Mouse (Mus musculus) forebrain, embryonic 16.5 days (tissue): ENCODE measurements around the gene Mbd5. TPM values are rescaled to one million over a fixed set of nuclear protein-coding genes. Genes with fewer than 3 reads are reported as not detected.

Experiments used
- ATAC-seq: fragments of 200-750 bp; cut with Nextera tagmentation; 2 replicates; pipeline ENCODE4 v1.8.0; 2017; ENCODE audit warnings: mild to moderate bottlenecking, moderate library complexity
- H3K27ac ChIP-seq: fragments of 300-500 bp; sonication (generic); 2 replicates; pipeline ENCODE4 v1.5.1; 2014; ENCODE audit warnings: low read length, control low read depth
- H3K27me3 ChIP-seq: fragments of 300-500 bp; sonication (generic); replicated peaks from 2 replicates; pipeline ENCODE4 v1.6.1; 2014; ENCODE audit warnings: low read length; ENCODE audit not compliant: control insufficient read depth, insufficient read depth
- H3K36me3 ChIP-seq: fragments of 300-500 bp; sonication (generic); 2 replicates; pipeline ENCODE4 v1.6.1; 2014; ENCODE audit not compliant: control insufficient read depth, insufficient read depth
- H3K4me1 ChIP-seq: fragments of 300-500 bp; sonication (generic); replicated peaks from 2 replicates; pipeline ENCODE4 v1.6.1; 2014; ENCODE audit warnings: low read length; ENCODE audit not compliant: control insufficient read depth, insufficient read depth
- H3K4me2 ChIP-seq: fragments of 300-500 bp; sonication (generic); 2 replicates; pipeline ENCODE4 v1.6.1; 2014; ENCODE audit warnings: mild to moderate bottlenecking, low read length, control low read depth
- H3K4me3 ChIP-seq: fragments of 300-500 bp; sonication (generic); replicated peaks from 2 replicates; pipeline ENCODE4 v1.5.1; 2014; ENCODE audit warnings: mild to moderate bottlenecking, low read length, control low read depth
- H3K9ac ChIP-seq: fragments of 300-500 bp; sonication (generic); replicated peaks from 2 replicates; pipeline ENCODE4 v1.6.1; 2014; ENCODE audit warnings: low read depth, low read length, control low read depth
- H3K9me3 ChIP-seq: fragments of 300-500 bp; sonication (generic); 2 replicates; pipeline ENCODE4 v1.6.1; 2016; ENCODE audit warnings: low read length; ENCODE audit not compliant: control insufficient read depth
- WGBS: fragments of 180-500 bp; shearing (Covaris S2); extraction: QIAGEN DNeasy Blood & Tissue Kit; methylation state at CpG from one replicate; pipeline ENCODE4 v1.1.7; 2014; 5-methylcytosine and 5-hydroxymethylcytosine counted together
- polyA plus RNA-seq: library from polyadenylated mRNA; unstranded; fragments of >200 nt; fragmentation: Nextera tagmentation; extraction: Ambion mirVana; gene quantifications from 2 replicates; pipeline ENCODE4 v1.2.1, GENCODE M21; 2015

Mbd5 gene
- 36.8 and 40.1 TPM in 2 replicates for polyA plus RNA-seq

DNA sequence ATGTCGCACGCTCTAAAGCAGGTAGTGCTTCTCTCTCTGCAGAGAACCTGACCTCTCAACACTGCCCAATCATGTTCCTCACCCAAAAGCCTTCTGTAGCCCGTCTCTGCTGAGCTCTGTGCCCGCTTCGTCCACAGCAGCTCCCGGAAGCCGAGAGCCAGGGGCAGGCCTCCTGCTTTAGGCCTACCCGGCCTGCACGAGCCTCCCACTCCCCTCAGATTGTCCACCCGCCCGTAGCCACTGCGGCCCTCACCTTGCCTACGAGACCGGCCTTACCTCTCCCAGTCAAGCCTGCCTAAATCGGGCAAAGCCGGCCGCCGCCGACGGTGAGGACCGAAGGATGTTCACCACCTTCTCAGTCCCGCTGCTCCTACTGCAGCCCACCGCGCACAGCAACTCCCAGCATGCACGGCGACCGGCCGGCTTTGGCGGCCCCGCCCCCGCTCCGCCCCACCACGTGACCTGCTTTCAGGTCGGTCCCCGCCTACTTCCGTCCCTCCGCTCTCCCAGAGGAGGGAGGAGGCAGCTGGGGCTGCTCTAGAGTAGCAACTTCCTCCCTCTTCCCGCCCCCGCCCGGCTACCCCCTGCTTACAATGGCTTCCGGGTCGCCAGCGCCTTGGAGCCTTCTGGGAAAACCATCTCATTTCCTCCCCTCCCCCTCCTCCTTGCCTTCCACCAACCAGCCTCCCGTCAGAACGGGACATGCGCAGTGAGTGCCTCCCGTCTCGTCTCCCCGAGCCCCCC, at the start of gene Mbd5:
Gene Mbd5 (plus strand): TSS at position 668 of the 744 bp plus-strand sequence.
- WGBS, result under 1% methylated on average over 41 of the region's 49 CpGs
- Histone ChIP-seq H3K4me1 (peaks cover 13% of the 10 kb centered on the region), H3K9ac (peak within 1 kb of the TSS; percentile 88), H3K4me3 (peak within 1 kb of the TSS; percentile 62), H3K4me2 (peak within 1 kb of the TSS; percentile 95), H3K27me3 (no peaks in the 10 kb centered on the region), H3K9me3 (no peaks in the 10 kb centered on the region), H3K27ac (peak within 1 kb of the TSS; percentile 95), H3K36me3 (no peaks in the 10 kb centered on the region)
- ATAC-seq, result peak; percentile 98

DNA sequence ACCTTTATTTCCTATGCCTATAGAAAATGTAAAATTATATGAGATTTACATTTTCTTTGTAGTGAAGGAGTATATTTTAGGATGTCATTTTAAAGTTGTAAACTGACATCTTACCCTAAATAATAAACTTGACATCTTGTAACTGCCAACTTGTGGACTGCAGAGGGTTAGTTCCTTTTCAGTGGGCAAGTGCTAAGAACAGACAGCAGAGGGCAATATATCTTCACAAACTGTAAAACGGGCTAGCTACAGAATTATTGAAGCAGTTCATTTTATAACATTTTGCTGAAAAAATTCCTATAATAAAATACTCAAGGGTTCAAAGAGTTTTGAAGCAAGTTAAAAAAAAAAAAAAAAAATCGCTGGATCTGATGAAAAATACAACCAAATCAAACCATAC, 40.4 kb upstream of the Mbd5 start:
- Histone ChIP-seq H3K4me1 (no peaks in the 10 kb centered on the region), H3K4me3 (no peak overlapping the region), H3K9ac (no peak overlapping the region), H3K9me3 (no peaks in the 10 kb centered on the region), H3K36me3 (peaks cover 11% of the 10 kb centered on the region), H3K4me2 (no peak overlapping the region), H3K27ac (no peak overlapping the region), H3K27me3 (no peaks in the 10 kb centered on the region)
- no peak for ATAC-seq
- 54% methylated on average over 2 of the region's 2 CpGs for WGBS

DNA sequence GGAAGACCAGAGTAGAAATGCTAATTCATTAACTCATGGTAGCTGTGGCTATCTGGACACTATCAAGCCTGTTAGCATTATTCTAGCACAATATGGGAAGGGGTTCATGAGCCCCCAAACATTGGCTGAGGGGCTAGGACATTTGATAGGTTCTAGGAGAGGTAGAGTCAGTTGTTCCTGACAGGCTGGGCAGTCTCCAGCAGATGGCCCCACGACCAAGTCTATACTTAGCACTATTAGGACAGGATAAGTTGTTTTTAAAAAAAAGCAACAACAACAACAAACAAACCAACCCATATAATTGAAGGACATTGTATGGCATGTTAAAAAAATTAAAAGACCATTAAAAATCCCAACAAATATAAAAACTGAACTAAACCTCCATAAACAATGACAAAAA, 35.1 kb upstream of the Mbd5 start:
- no peak overlapping the region for H3K9ac ChIP-seq
- WGBS, result 83% methylated on average over 1 of the region's 1 CpGs
- no peaks in the 10 kb centered on the region for H3K27me3 ChIP-seq
- no peak overlapping the region for H3K4me3 ChIP-seq
- H3K4me1 ChIP-seq, result no peaks in the 10 kb centered on the region
- no peaks in the 10 kb centered on the region for H3K9me3 ChIP-seq
- ATAC-seq, result no peak
- H3K36me3 ChIP-seq, result peaks cover 6% of the 10 kb centered on the region; the same call in 1 of the 2 replicates
- H3K4me2 ChIP-seq, result no peak overlapping the region
- no peak overlapping the region for H3K27ac ChIP-seq

DNA sequence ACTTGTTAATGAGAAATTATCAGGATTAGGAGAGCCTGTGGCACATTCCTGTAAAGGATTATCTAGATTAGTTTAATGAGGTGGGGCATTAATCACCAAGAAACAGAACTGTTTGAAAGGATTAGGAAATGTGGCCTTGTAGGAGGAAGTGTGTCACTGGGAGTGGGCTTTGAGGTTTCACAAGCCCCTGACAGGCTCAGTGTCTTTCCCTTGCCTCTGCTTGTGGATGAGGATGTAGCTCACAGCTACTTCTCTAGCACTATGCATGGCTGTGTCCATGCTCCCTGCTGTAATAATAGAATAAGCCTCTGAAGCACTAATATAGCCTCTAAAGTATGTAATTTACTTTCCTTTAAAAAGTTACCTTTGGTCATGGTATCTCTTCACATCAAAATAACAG, 33.5 kb upstream of the Mbd5 start:
- Histone ChIP-seq H3K4me1 (no peaks in the 10 kb centered on the region), H3K4me3 (no peak overlapping the region), H3K27me3 (no peaks in the 10 kb centered on the region), H3K9ac (no peak overlapping the region), H3K27ac (no peak overlapping the region), H3K9me3 (no peaks in the 10 kb centered on the region), H3K36me3 (peaks cover 6% of the 10 kb centered on the region; the same call in 1 of the 2 replicates), H3K4me2 (no peak overlapping the region)
- ATAC-seq, result no peak

DNA sequence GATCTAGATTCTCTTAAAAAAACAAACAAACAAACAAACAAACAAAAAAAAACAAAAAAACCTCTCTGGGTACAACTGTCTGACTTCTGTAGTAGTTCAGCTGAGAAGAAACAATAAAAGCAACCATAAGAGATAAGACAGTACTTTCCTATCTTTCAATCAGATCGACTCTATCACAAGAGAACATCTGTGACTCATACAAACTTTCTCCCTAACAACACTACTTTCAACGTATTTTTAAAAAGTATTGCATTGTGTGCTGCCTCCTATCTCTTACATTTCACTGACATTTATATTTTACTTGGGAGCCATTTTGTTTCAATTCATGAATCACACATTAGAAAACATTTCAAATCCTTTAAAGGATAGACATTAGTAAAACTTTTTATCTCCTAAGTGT, 14.2 kb upstream of the Mbd5 start:
- ATAC-seq, result no peak
- WGBS, result 93% methylated on average over 2 of the region's 2 CpGs

DNA sequence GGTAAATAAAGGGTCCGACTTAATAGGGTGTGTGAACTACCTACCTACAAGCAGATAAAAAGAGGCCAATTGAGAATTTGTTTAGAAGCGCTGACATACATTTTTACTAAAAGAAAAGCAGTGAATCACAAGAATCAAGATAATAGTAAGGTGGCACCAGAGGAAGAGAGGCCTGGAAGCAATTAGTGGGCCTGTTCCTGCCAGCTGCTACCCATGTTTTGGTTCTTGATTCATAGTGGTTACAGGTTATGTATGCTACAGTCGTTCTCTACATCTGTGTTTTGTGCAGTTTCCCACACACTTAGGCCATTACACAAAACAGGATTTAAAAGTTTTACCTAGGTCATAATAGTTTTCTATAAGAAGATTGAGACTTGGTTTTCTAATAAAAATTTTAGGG, 1.5 kb upstream of the Mbd5 start:
- Histone ChIP-seq H3K9ac (no peak overlapping the region), H3K4me2 (peak overlapping the region; percentile 95), H3K27ac (no peak overlapping the region), H3K4me3 (no peak overlapping the region; the same call in 1 of the 2 replicates), H3K27me3 (no peaks in the 10 kb centered on the region), H3K9me3 (no peaks in the 10 kb centered on the region), H3K4me1 (peaks cover 10% of the 10 kb centered on the region), H3K36me3 (no peaks in the 10 kb centered on the region)
- WGBS, result 64% methylated on average over 3 of the region's 3 CpGs
- ATAC-seq, result no peak

More for the DNA sequence above, 14.2 kb upstream of the Mbd5 start:
- H3K9me3 ChIP-seq, result no peaks in the 10 kb centered on the region
- H3K36me3 ChIP-seq, result peaks cover 3% of the 10 kb centered on the region; the same call in 1 of the 2 replicates
- no peak overlapping the region for H3K27ac ChIP-seq
- no peaks in the 10 kb centered on the region for H3K27me3 ChIP-seq
- no peak overlapping the region for H3K4me2 ChIP-seq
- no peak overlapping the region for H3K4me3 ChIP-seq
- H3K4me1 ChIP-seq, result no peaks in the 10 kb centered on the region
- no peak overlapping the region for H3K9ac ChIP-seq

DNA sequence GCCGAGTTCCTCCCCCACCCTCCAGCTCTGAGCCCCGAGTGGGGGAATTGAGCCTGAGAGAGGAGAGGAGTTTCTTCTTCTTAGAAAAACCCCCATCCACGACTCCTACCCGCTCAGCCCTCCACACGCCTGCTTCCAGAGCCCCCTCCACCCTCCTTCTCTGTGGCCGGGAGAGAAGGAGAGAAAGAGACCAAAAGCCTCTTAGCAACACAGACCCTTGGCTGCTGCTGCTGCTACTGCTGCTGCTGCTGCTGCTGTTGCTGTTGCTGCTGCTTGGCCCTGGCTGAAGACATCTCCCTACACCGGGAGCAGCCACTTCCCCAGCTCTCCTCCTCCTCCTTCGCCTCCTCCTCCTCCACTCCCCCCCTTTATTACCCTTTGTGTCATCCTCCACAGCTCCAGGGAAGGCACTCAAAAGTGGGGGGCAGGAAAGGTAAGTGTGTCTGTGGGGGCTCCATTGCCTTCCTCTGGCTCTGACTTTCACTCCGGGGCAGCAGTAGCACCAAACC, 489 bp downstream of the Mbd5 start:
- Histone ChIP-seq H3K4me1 (peaks cover 13% of the 10 kb centered on the region), H3K36me3 (no peaks in the 10 kb centered on the region), H3K27me3 (no peaks in the 10 kb centered on the region), H3K9ac (peak overlapping the region; percentile 88), H3K4me3 (peak overlapping the region; percentile 62), H3K27ac (peak overlapping the region; percentile 95), H3K4me2 (peak overlapping the region; percentile 63), H3K9me3 (no peaks in the 10 kb centered on the region)
- ATAC-seq, result peak; percentile 67
- 0% methylated on average over 9 of the region's 9 CpGs for WGBS

DNA sequence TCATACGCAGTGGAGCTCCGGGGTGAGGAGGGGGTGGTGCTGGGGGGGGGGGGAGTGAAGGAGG, 776 bp downstream of the Mbd5 start, which contains the start of gene Orc4:
Gene Orc4 (minus strand): TSS at position 26 of the 64 bp plus-strand sequence.
- H3K4me1 ChIP-seq, result peaks cover 13% of the 10 kb centered on the region
- H3K9me3 ChIP-seq, result no peaks in the 10 kb centered on the region
- 0% methylated on average over 1 of the region's 2 CpGs for WGBS
- peak within 1 kb of the TSS; percentile 88 for H3K9ac ChIP-seq
- H3K36me3 ChIP-seq, result no peaks in the 10 kb centered on the region
- peak within 1 kb of the TSS; percentile 62 for H3K4me3 ChIP-seq
- H3K27me3 ChIP-seq, result no peaks in the 10 kb centered on the region
- ATAC-seq, result no peak
- peak within 1 kb of the TSS; percentile 63 for H3K4me2 ChIP-seq
- peak within 1 kb of the TSS; percentile 95 for H3K27ac ChIP-seq

DNA sequence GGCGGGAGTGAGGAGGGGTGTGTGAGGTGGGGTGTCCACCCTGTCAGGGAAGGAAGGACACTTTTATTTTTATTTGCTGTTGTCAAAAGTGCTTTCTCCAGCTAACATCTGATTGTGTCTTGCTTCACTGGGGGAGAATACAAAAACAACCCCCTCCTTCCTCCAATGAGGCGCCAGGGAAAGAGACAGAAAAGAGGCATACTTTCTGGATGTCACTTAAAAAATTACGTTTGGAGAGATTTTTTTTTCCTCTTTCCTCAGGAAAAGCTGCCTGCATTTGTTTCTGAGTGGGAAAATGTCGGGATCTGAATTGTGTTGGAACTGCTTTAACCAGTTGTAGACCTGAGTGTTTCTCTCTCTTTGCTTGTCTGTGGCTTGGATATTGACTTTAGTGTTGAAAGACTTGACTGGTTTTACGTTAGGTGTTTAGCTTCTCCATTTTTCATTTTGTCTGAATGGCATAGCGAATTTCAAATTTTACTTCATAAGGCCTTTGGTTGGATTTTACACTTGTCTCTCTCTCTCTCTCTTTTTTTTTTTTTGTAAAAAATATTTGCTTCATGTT, 1.1 kb downstream of the Mbd5 start:
- H3K4me3 ChIP-seq, result peak overlapping the region; percentile 62
- peak overlapping the region; percentile 95 for H3K27ac ChIP-seq
- no peaks in the 10 kb centered on the region for H3K27me3 ChIP-seq
- H3K4me1 ChIP-seq, result peaks cover 13% of the 10 kb centered on the region
- H3K9me3 ChIP-seq, result no peaks in the 10 kb centered on the region
- no peaks in the 10 kb centered on the region for H3K36me3 ChIP-seq
- WGBS, result 7% methylated on average over 5 of the region's 6 CpGs
- H3K4me2 ChIP-seq, result peak overlapping the region; percentile 63
- no peak for ATAC-seq
- H3K9ac ChIP-seq, result peak overlapping the region; percentile 88
